Mouse (Mus musculus) lung, adult 18-20 months (tissue): ENCODE results near the gene Gm3138.
"Not testable (repeated sequence)": the region's sequence is repeated elsewhere in the genome, so short reads cannot be mapped to it uniquely, and the experiment has no call there.

Source experiments
- DNase-seq, 2 experiments: peaks; one replicate each; pipeline ENCODE4 v3.0.0; 2022; ENCODE audit warnings: mixed read lengths in 2 of 2

Gm3138 gene

GRCm38 (mm10) chr14:4249331-4249730 is at the start of gene Gm3138:
TSS of gene Gm3138 (plus strand) at chr14:4249631.
- DNase-seq: not testable (repeated sequence)

- not testable (repeated sequence) for DNase-seq
Measured at GRCm38 (mm10) chr14:4269238-4269950, 20.0 kb downstream of the Gm3138 start.

GRCm38 (mm10) chr14:4279828-4280227 is 30.4 kb downstream of the Gm3138 start:
- DNase-seq: not testable (repeated sequence)
